ENCODE assay signal across 8 mouse cellular contexts in the genomic region with DNA sequence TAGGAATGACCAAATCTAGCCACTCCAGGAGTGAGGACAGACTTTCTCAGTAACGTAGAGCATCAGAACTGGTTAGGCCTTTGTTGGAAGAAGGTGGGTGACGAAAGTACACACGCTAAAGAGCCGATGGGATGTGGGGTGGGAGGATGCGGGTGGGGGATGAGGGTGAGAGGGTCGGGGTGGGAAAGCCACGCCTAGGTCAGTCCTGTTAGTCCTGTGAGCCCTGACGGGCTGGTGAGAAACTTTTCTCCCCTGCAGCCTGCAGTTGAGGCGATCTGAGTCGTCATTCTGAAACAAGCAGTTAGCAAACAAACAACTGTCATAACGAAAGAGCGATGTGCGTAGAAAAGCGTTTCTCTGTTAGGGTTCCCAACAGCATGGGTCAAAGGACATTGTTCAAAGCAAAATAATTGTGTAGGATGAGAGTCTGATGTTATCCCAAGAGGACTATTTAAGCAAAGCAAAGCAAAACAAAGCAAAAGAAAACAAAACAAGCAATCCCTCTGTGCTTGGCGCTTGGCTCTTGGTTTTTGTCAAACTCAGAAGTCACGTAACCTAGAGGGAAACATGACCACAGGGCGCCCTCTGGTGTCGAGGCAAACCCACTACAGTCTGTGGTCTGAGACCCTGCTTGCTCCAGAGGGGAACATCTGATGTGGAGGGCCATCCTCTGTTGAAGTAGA.
DNase-seq lines count a peak whose midpoint lies in the region; ATAC-seq lines count a peak whose summit lies in the region.

No protein-coding gene starts in this region.

- peaks cover 13% of the 10 kb centered on the region for H3K4me1 ChIP-seq in hindbrain, embryonic 12.5 days

- no peaks in the 10 kb centered on the region for H3K27me3 ChIP-seq in hindbrain, embryonic 12.5 days

- H3K4me2 ChIP-seq in hindbrain, embryonic 12.5 days (replicated peaks), result peak overlapping the region; percentile 36

- WGBS in hindbrain, embryonic 12.5 days, result 29% methylated on average over 18 of the region's 18 CpGs

- H3K36me3 ChIP-seq in hindbrain, embryonic 12.5 days, result no peaks in the 10 kb centered on the region

- no peaks in the 10 kb centered on the region for H3K9me3 ChIP-seq in hindbrain, embryonic 12.5 days (replicated peaks)

- DNase-seq in MEL-GATA-1-ER (ENCODE audit: extremely low read depth, low read depth), result peak; percentile 56
- DNase-seq in cerebellum, adult 9-10 months, result peak; percentile 40
- peak; percentile 21 to 60 for DNase-seq in frontal cortex, postnatal 10 days (ENCODE audit: low spot score in 2 of 2)
- peak; percentile 85 for DNase-seq in layer of hippocampus, postnatal 10 days (ENCODE audit: low spot score in 2 of 2)
- peak; percentile 91 for DNase-seq in lung, postnatal 10 days
- DNase-seq in ovary, postnatal 14 days (ENCODE audit: low spot score), result peak; percentile 82
- peak; percentile 91 for DNase-seq in thymus, postnatal 14 days

- peak; percentile 33 for ATAC-seq in hindbrain, embryonic 12.5 days (ENCODE audit: low FRiP score)

- no peak overlapping the region for H3K9ac ChIP-seq in hindbrain, embryonic 12.5 days

- H3K4me3 ChIP-seq in hindbrain, embryonic 12.5 days, result no peak overlapping the region

- no peak overlapping the region for H3K27ac ChIP-seq in hindbrain, embryonic 12.5 days

Comparison
In these comparisons a context has a peak if more than half of its experiments do, and no peak if none do; other contexts are left out.
1. DNase-seq: peak in every context shown above with its lines; median percentile 91 in lung, postnatal 10 days; 91 in thymus, postnatal 14 days; 85 in layer of hippocampus, postnatal 10 days; 82 in ovary, postnatal 14 days; 56 in MEL-GATA-1-ER; 40 in frontal cortex, postnatal 10 days; 40 in cerebellum, adult 9-10 months.